36 mouse cellular contexts compared by ENCODE assay signal in genomic region chr12:72648921-72649320, GRCm38 (mm10). TPM values are rescaled to one million over a fixed set of nuclear protein-coding genes. Genes with fewer than 3 reads are reported as not detected.
DNase-seq lines count a peak whose midpoint lies in the region; ATAC-seq lines count a peak whose summit lies in the region.
"Had no signal": no experiment of that assay in that cellular context is flagged by ENCODE, and none has a peak within 500 bp of the region (broad histone marks: within the 10 kb centered on the region; RNA-seq: fewer than 3 reads in every experiment).

No protein-coding gene starts in this region.

- intact Hi-C loops in heart, postnatal 14 days (cut with DNase I) = no loop called here

- DNase-seq in heart, adult 11 months = peak; percentile 76
- no peak for DNase-seq in heart, postnatal 14 days
- DNase-seq in ES-CJ7 (ENCODE audit: low read depth, low spot score) = peak; percentile 48
- DNase-seq in ZHBTc4 (ENCODE audit: low read depth, low spot score) = peak; percentile 60
- no peak for DNase-seq in urinary bladder, postnatal 4 days (ENCODE audit: low spot score in 2 of 2)
- DNase-seq in frontal cortex, adult 2 months (ENCODE audit: extremely low spot score in 1 of 2, low spot score in 1 of 2) = no peak
- no peak for DNase-seq in lung, postnatal 4 days
- DNase-seq: adrenal gland, postnatal 10 days; adrenal gland, postnatal 36 days; cerebellum, adult 11 months; cerebellum, adult 2 months; cerebellum, adult 9-11 months; cerebellum, postnatal 25 days; forebrain, postnatal 0 days; gastrocnemius, postnatal 25 days; heart, postnatal 36 days had no signal

- peak; percentile 84 for ATAC-seq in megakaryocyte, adult 5-6 weeks (ENCODE audit: poor library complexity, severe bottlenecking)
- ATAC-seq: forebrain, embryonic 14.5 days; forebrain, postnatal 0 days; hindbrain, postnatal 0 days; inflammation-experienced regulatory T-cells, adult 6 months; intestine, embryonic 16.5 days had no signal

RNA-seq across cellular contexts. Expression of gene Gm4756, which starts 0.5 kb away (rescaled TPM):
- not detected for total RNA-seq in heart, postnatal 14 days (2021)
- not detected in 2 replicates for total RNA-seq in megakaryocyte, adult 5-6 weeks (2015)
- not detected in 2 replicates for total RNA-seq in megakaryocyte, adult 5-6 weeks (2017)
- not detected in 2 replicates for polyA plus RNA-seq in frontal cortex, adult 2 months (2012; rRNA removed)
- total RNA-seq: adrenal gland, adult 18-20 months; adrenal gland, postnatal 10 days; adrenal gland, postnatal 36 days; CH12.LX; common myeloid progenitor, adult 5-6 weeks; forebrain, postnatal 0 days; gastrocnemius, adult 8-10 months; gastrocnemius, postnatal 25 days; heart, adult 8-10 months; heart, postnatal 36 days; hindbrain, postnatal 0 days; MEL had no signal
- polyA plus RNA-seq: cerebellum, adult 2 months; embryonic facial prominence, embryonic 12.5 days; embryonic facial prominence, embryonic 15.5 days; forebrain, embryonic 11.5 days; forebrain, embryonic 14.5 days; forebrain, postnatal 0 days; gonadal fat pad, adult 2 months; heart, embryonic 11.5 days; heart, embryonic 14.5 days; heart, postnatal 0 days; hindbrain, embryonic 10.5 days; hindbrain, embryonic 13.5 days; hindbrain, postnatal 0 days; intestine, embryonic 16.5 days had no signal

RNA-seq across cellular contexts. Expression of gene Dhrs7, which starts 15.8 kb away (rescaled TPM):
- total RNA-seq in heart, postnatal 14 days (2021) = 100 to 1,000 TPM in 1 of 2 experiments, 10 to 100 TPM in 1; 94.6 to 114 TPM
- 97.7 and 99.7 TPM in 2 replicates for total RNA-seq in megakaryocyte, adult 5-6 weeks (2015)
- total RNA-seq in megakaryocyte, adult 5-6 weeks (2017) = 167 and 179 TPM in 2 replicates
- 44.6 and 47.8 TPM in 2 replicates for polyA plus RNA-seq in frontal cortex, adult 2 months (2012; rRNA removed)

Comparison
In these comparisons a context has a peak if more than half of its experiments do, and no peak if none do; other contexts are left out.
1. DNase-seq: peak in heart, adult 11 months (single experiment), ES-CJ7 (single experiment) and ZHBTc4 (single experiment); none in heart, postnatal 14 days (0 of 2), urinary bladder, postnatal 4 days (0 of 2), frontal cortex, adult 2 months (0 of 2) and lung, postnatal 4 days (0 of 2).